Mouse (Mus musculus) olfactory bulb, adult 2 months (tissue): Measurements from ENCODE around the gene Stk19.

ENCODE experiments used
- CTCF ChIP-seq: fragments of 200-500 bp; IDR thresholded peaks from 2 replicates; pipeline ENCODE4 v1.5.1; 2012; ENCODE audit warnings: low read depth, mild to moderate bottlenecking, low read length, moderate library complexity; ENCODE audit not compliant: insufficient read depth
- POLR2A ChIP-seq: fragments of 200-500 bp; IDR thresholded peaks from 2 replicates; pipeline ENCODE4 v1.6.1; 2012; ENCODE audit warnings: mild to moderate bottlenecking, low read depth, low read length, moderate library complexity; ENCODE audit not compliant: insufficient read depth

DNA sequence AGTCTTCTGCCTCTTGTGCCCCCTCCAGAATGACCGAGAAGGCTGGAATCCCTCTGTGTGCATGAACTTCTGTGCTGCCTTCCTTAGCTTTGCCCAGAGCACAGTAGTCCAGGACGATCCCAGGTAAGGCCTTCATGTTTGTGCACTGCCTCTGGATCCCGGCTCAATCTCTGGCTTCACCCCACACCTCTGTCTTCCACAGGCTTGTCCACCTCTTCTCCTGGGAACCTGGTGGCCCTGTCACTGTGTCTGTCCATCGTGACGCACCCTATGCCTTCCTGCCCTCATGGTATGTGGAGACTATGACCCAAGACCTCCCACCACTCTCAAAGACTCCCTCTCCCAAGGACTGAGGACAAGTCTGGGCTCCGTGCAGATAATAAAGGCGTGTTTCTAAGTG is 2.0 kb upstream of the Stk19 start:
- TF ChIP-seq POLR2A: no peak
- no peak for TF ChIP-seq CTCF
